Mouse (Mus musculus) G1E (cell line): ENCODE results near the gene Fam20a.

Experiments
- CTCF ChIP-seq: IDR thresholded peaks from 2 replicates; pipeline ENCODE4 v1.5.1; 2012; ENCODE audit warnings: low read depth, low read length, inconsistent platforms, mixed read lengths
- GATA1 ChIP-seq: IDR thresholded peaks from 2 replicates; pipeline ENCODE4 v1.6.1; 2012; ENCODE audit warnings: borderline replicate concordance, low read length, inconsistent platforms, mixed read lengths
- GATA2 ChIP-seq: IDR thresholded peaks from 2 replicates; pipeline ENCODE4 v1.6.1; 2012; ENCODE audit warnings: low read depth, low read length, inconsistent platforms, borderline replicate concordance
- POLR2AphosphoS5 ChIP-seq: IDR thresholded peaks from 2 replicates; pipeline ENCODE4 v1.6.1; 2012; ENCODE audit warnings: low read depth, low read length, inconsistent platforms; ENCODE audit not compliant: insufficient replicate concordance
- TAL1 ChIP-seq: conservative IDR thresholded peaks from 2 replicates; pipeline ENCODE4 v1.6.1; 2012; ENCODE audit warnings: low read depth, low read length, inconsistent platforms, mixed read lengths

DNA sequence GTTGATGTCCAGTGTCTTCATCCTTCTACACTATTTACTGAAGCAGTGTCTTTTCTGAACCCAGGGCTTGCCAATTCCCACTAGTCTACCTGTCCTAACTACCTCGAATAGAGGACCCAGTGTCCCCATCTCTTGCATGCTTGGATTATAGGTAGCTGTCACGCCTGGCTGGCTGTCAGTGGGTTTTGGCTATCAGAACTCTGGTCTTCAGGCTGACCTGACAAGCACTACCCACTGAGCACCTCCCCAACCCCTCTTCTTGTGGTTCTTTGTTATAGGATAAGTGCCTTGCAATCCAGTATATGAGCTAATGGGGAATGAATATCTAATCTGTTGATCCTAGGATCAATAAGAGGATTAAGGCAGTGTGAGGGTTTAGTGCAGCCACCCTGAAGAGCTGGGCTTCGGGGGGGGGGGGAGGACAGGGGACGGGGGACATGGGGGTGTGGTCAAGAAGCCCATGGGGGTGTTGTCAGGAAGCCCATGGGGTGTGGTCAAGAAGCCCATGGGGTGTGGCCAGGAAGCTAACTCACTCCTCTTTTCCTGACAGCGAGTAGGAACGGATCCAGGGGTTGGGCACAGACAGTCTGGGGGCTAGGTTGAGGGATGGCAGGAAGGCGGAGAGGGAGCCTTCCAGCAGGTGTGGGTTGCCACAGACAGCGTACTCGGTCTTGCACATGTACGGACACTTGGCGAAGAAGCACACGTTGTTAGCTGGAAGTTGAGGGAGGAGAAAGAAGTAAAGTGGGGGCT is 45.3 kb downstream of the Fam20a start:
- TF ChIP-seq GATA2 (no peak), CTCF (no peak), GATA1 (no peak), TAL1 (no peak), POLR2AphosphoS5 (no peak)
